Mouse (Mus musculus) ES-CJ7 (cell line): ENCODE measurements at regions not wholly inside any gene's neighbourhood (a gene's known extent, or its start where the extent isn't known, plus 50 kb on each side); places are given as distances from the start of the nearest gene placed in this dataset.
A peak's percentile ranks its signal among the peaks of the same experiment; 100 is the strongest.

Experiments used
- DNase-seq: peaks from one replicate; pipeline ENCODE4 v3.0.0; 2011; ENCODE audit warnings: low read depth, low spot score

DNA sequence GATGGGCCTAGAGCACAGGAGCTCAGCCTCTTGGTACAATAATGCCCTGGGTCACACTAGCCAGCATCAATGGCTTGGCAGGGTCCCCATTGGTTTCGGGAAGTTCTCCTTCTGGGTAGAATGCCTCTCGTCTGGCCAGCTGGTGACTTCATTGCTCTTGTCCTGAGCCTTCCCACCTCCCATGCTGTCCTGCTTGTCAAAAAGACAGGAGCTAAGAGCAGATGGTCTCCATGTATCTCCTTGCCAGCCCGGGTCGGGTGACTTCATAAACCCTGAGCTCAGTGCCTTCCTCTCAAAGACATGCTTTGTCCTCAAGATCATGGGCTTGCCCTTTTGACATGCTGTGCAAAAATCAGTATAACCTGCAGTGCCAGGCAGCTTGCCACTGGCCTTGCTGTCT is 179.2 kb upstream of the Sh3bp4 start:
- no peak for DNase-seq

DNA sequence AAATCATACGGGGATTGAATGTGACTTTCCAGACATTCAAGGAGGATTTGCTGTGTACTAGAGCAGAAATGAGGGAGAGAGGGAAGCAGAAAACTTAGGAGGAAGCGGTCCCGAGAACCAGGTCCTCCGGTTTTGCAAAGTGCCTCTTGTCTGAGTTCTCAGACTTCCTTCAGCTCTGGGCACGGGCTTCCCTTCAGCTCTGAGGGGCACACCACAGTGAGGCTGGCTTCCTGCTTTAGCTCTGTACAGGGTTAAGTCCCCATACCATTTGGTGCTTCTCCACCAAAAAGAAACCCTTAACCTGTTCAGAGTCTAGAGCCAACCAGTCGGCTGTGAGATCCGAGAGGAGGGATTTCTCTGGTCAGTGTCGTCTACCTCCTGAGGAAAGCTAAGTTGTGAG is 167.8 kb upstream of the Sh3bp4 start:
- DNase-seq: no peak

DNA sequence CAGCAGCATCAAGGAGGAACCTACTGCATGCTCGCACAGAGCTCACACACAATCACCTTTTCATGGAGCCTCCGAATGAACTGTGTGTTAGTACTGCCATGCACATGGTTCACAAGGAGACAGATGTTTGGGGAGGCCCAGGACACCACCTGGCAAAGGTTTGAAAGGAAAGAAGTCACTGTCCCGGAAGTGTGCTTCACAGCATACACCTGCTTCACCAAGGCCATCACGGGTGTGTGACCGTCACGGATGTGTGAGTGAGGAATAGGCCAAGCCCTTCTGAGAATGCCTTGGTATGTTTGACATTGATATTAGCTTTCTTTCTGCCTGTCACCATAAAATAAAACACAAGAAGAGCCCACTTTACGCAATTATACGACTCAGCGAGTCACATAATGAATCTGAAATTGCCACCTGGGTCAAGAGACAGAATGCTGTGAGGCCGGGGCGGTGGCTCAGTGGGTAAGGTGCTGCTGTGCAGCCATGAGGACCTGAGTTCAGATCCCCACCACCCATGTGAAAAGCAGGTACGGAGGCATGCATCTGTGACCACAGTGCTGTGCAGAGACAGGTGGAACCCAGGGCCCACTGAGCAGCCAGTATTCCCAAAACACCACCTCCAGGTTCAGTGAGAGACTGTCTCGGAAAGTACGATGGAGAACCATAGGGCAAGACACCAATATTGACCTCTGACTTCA is 162.3 kb upstream of the Sh3bp4 start:
- no peak for DNase-seq

DNA sequence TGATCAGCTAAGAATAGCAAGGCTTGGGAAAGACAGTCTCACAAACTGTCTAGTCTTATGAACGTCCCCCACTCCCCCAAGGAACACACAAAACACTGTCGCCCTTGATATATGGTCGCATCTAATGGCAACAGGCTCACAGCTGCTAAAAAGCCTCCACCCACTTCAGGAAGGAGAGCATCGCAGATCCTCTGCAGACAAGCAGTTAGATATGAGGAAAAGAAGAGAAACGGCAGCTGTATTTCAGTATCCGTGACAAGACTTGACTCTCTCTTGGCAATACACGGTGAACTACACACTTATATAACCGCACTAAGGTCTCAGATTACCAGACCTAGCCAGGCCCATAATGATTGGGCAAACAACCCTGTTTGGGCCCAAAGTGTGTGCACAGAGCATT is 161.5 kb upstream of the Sh3bp4 start:
- DNase-seq: no peak

DNA sequence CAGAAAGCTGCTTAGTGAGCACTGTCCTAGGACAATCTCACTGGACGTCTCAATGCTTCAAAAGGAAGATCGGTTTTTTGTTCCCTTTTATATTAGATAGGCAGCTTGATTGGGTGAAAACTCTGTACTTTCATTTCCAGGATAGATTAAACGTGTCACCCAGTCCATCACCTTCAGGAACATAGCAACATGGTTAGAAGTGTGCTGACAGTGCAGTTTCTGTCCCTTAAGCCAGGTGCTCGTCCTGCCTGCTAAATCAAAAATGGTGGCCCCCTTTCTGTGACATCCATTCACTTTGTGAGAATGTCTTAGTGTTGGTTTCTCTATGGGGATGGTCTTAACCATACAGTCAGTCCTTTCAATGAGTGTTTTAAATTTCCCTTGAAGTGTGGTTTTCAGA is 160.9 kb upstream of the Sh3bp4 start:
- DNase-seq: no peak

DNA sequence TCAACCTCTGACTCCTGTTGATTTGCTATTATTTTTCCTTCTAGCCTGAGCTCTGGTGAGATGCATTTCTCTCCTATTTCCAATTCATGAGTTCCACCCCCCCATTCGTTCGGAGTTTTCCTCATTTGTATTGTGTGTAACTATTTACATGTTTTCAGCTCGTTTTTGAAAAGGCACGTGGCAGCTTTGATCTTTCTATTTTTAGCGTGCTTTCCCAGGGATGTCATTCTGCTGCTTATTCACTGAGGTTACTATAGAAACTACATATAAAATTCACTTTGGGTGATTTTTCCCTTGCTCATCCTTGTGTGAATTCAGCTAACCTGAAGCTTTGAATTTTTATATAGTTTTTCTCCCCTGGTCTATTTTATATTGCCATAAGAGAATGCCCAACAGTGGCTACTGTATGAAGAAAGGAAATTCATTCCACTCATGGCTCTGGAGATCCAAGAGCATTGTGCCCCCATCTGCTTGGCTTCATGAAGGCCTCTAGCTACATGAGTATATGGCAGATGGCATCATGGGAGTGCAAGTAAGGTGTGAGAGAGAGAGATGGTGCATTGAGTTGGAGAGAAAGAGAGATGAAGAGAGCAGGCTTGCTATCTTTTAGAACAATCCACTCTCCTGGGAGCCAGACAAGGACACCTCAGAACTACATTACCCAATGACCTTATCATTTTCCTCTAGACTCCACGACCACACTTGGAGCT is 160.2 kb upstream of the Sh3bp4 start:
- no peak for DNase-seq

DNA sequence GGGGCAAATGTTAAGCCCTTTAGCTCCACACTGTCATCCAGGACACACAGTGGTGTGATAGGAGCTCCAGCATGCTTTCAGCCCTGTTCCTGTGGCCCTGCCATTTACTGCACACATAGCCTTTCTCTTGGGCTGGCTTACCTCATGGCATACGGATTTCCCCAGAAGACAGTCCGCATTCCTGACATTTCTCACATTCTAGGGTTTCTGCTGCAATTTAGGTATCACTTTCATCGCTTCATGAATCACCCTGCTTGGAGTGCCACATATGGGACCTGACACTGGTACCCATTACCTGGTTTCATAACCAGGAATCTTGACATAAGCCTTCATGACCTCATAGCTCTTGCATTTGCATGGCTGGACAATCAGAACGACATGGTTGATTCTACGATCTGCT is 158.5 kb upstream of the Sh3bp4 start:
- DNase-seq: peak; percentile 15

DNA sequence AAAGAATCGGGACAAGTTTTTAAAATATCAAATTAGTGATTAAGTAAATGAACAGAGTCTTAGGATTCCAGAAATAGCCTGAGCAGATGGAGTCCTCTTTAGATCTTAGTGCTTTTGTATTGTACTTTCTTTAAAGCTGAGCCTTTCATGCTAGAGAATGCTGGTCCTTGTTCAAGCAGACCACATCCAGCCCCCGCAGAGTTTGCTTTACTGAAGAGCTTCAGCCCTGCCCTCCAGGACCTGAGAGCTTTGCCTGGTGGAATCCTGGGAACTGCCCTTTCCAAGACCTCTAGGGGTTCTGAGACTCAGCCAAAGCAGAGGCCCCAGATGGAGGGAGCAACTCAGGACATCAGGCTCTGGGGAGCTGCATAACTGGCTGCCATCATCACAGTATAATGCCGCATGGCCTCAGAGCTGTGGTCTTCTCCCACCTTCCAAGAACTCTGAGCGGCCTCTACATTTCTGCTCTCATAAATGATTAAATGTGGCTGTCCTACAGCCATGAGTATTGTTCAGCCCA is 153.6 kb upstream of the Sh3bp4 start:
- no peak for DNase-seq

DNA sequence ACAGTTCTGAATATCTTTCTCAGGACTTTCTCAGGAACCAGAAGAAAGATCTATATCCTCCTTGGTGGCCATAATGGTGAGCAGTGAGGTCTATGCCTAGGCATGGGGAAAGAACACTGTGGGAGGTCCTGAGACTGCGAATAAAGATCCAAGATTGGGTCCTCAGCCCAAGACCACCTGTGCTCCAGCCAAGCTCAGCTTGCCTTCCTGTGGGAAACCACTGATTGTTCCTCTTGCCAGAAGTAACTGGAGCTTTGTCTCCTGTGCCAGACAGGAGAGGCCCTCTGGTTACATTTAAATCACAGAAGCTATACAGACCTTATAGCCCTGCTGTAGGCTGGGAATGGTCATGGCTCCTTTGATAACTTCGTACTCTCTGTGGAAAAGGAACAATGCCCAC is 148.8 kb upstream of the Sh3bp4 start:
- DNase-seq: no peak

DNA sequence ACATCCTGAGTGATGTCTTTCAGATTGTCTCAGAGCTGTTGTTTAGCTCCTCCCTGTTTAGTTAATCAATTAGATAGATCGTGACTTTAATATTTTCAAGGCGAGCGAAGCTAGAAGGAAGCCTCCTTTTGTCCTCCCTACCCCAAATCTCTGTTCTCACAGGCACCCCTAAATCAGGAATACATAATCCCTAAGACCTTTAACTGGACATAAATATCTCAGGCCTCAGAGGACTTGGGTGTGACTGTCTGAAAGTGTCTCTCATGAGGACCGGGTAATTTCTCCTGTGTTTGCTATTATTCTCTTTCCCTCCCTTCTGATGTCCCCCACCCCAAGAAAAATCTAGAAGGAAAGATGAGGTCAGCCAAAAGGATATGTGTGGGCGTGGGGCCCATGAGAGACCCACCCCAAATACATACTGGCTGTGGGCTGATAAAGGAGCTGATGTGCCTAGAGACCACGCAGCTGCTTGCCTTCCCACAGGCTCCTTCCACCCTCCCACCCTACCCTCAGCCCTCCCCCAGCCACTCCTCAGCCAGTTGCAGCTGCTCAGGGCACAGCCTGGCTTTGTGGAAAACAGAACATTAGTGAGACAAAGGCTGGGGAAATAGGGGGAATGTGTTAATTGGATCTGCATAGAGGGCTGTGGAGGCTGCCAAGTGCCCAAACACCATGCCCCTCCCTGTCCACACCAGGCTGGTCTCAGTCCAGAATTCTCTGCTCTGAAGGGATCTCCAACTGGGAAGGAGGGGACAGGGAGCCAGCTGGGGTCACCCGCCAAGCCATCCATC is 146.2 kb upstream of the Sh3bp4 start:
- peak; percentile 90 for DNase-seq

DNA sequence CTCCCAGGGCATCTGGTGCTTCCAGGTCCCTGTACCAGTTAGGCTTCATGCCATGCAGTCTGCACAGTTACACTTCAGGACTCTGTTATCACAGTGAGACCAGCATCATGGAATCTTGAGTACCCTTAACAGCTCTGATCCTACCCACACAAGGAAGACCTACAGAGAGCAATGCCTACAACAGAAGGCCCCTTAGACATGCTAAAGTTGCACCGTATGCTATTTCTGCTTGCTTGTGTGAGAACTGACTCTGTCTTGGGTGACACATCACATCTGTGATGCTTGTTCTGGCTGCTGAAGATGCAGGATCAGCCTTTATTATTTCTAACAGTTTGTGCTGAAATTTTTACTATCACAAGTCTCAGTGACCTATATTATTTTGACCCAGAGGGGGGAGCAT is 135.0 kb upstream of the Sh3bp4 start:
- no peak for DNase-seq

DNA sequence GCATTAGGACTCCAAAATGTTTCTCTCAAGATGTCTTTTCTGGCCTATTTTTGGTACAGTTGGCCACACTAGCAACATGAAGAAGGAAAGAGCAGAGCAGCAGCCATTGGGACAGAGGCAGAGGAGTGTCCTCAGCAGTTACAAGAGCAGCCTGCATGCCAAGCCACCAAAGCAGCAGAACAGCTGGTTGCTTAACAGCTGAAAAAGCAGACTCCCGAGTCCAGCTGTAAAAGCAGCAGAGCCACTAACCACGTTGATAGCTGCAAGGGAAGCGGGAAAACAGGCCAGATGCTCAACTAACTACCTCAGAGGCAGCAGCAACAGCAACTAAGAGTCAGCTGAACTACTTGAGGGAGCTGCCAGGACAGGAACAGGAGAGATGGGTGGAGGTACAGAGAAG is 134.4 kb upstream of the Sh3bp4 start:
- DNase-seq: no peak

DNA sequence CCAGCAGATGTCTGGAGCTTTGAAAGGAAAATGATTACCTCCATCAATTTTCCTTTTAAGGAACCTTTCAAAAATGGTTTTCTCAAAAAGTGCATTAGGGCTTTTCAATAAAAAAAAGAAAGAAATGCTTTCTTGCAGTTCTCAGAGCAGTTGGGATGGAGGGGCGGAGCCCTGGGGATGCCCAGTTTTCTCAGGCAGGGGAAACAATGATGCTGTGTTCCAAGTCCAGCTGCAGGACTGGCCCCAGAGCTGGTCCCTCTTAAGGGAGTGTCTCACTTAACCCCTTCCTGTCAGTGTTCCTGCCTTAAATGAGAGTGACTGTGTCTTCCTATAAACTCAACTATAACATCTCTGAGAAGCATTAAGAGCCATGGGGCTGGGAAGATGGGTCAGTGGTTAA is 132.9 kb upstream of the Sh3bp4 start:
- DNase-seq: no peak

DNA sequence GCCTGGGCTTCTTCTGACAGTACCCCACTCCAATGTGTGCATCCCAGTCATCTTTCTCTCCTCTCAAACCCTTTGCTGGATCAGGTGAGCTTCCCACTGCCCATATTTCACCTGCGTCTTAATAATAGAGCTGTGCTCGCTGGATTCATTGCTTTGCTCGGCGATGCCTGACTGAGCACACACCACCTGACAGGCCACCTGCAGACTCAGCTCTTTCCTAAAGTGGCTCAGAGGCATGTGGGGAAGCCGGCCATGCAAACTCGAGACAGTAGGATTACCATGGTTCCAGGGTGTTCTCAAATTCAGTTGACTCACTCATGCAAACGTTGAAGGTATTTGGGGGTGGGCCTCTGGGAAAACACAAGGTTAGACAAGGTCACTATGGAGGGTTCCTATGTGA is 131.8 kb upstream of the Sh3bp4 start:
- no peak for DNase-seq

DNA sequence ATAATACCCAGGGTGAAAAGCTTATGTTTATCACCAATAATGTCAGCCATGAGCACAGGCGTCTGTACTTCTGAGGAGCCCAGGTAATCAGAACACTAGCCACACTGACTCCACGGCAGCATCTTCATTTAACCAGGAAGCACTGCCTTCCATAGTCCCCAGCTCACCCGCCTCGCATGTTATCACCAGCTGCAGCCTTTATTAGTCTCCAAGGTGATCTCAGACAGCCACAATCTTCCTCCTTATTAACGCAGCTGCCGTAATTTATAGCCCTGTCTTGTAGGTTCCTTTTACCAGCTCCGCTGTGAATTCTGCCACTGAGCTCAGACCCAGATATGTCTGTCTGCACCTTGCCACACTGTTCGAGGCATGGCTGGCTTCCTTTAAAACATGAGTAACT is 127.2 kb upstream of the Sh3bp4 start:
- DNase-seq: no peak

DNA sequence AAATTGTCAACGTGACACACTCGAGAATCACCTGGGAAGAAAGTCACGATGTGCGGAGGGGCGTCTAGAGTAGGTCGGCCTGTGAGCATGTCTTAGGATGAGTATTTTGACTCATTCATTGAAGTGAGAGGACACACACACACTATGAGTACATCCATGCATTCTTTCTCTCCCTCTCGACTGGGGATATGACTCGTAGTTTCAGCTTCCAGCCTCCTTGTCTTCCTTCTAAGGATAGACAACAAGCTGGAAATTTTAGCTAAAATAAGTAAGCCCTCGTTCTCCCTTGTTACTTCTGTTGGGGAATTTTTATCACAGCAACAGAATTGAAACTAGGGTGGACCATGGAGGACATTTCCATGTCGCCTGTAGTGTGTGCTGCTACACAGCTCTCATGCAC is 124.3 kb upstream of the Sh3bp4 start:
- no peak for DNase-seq

DNA sequence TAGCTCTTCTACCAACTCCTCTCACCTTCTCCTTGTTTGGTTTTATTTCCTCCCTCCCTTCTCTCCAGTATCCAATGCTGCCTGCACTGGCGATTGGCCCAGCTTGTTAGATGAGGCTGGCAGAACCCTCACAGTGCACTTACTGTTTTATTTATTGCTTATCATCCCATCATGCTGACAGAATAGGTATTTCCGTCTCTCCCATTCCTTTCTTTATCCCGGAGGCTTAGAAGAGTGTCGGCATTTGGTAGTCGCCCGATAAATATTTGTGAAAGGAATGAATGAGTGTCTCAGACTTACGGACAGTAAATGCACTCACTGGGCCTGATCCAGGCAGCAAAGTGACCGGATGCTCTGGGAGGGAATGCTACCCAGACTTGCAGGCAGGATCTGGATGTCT is 123.8 kb upstream of the Sh3bp4 start:
- no peak for DNase-seq

DNA sequence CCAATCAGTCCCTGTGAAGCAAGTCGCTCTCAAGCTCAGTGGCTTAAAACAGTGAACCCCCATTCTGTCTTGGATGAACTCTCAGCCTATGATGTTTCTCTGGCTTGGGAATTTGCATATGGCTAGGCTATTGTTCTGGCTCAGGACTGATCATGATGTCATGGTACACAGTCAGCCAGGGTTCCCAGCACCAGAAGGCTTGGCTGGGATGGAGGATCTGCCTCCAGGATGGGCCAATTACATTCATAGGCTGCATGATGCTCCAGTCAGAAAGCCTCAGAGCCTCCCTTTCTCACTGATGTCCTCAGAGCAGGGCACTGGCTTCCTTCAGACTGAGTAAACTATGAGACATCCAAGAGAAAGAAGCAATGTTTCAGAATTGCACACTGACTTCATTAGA is 120.3 kb upstream of the Sh3bp4 start:
- peak; percentile 35 for DNase-seq

DNA sequence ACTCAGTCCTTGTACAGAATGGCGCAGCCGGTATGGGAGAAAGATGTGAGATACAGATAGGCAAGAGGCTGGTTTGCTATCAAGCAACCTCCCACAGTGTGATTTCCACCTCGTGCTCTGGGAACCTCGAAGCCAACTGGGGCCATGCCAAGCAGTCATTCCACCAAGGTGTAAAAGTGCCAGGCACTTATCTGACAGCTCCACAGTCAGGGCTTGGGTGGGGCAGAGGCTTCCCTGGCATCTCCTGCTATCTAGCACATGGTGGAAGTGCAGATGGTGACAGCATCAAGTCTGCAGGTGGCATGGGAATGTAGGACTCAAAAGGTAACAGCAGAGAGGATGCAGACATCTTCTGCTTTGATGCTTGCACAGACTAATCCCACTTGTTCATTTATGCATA is 116.7 kb upstream of the Sh3bp4 start:
- no peak for DNase-seq

DNA sequence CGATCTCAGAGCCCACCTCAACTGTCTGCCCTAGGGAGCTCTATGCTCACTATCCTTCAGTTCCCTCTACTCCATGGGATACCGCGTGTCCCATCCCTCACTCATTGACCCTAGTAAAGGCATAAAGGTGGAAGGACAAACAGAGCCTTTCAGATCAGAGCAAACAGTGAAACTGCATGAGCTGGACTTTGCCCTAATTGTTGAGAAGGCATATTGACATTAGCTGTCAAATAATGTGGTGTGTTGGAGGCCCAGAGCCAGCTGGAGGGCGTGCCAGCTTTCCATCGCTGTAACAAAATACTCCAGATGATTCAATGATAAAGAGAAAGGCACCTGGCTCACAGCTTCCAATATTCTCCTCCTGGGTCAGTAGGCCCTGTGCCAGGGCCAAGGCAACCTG is 115.4 kb upstream of the Sh3bp4 start:
- DNase-seq: no peak

DNA sequence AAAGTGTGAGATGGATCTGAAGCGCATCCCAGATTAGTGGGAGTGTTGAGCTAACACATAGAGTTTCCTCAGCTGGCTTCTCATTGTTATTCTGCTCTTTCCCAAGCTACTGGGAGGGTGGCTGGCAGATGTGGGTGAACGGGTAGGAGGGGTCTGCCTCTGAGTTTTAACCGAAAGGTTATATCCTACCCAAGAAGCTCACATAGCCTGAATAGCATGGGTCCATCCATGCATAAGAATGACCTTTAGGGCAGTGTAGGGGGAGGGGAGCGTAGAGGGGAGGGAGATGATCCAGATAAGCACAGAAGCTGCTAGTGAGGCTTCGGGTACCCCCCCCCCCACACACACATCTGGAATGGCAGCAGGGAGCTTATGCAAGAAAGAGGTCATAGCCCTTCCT is 113.2 kb upstream of the Sh3bp4 start:
- DNase-seq: peak; percentile 35

DNA sequence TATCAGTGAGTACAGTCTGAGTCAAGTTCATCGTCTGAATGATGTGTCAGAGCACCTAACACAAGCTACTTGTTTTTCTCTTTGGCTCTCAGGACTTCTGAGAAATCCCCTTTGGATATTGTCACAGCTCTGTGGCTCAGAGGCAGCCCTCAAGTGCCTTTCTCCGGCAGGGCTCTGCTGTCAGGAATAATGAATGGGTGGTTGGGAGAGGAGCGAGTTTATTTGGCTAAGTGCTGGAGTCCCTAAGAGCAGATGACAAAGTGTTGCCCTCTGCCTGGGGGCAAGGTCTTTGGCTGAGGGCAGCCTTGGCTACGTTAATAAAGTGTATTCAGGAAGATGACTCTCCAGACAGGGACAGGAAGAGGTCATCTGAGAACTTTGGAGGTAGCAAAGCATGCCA is 110.5 kb upstream of the Sh3bp4 start:
- no peak for DNase-seq

DNA sequence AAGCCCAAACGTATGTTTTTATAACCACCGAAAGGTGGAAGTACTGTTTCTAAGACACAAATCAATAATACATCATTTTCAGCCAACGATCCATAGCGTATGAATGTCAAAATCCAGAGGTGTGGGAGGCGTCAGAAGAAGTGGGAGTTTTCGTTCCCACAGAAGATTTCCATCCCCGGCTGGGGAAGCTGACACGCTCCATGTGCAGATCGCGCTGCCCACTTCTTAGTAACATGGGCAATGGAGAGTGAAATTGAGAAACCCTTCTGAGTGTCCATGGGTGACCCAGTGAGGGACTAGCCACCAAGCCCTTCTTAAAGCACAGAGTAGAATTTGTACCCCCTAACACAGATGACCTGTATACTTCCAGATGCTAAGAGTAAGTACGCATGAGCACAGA is 110.1 kb upstream of the Sh3bp4 start:
- no peak for DNase-seq
